Mouse (Mus musculus) cerebellum, adult (tissue): ENCODE results near the gene Erf.

Source experiments
- ATAC-seq: cut with Nextera tagmentation; 2 replicates; pipeline ENCODE4 v1.9.2; 2017; ENCODE audit warnings: mild to moderate bottlenecking, moderate library complexity, mixed read lengths; ENCODE audit not compliant: insufficient number of reproducible peaks, low FRiP score, low TSS enrichment

Erf gene

DNA sequence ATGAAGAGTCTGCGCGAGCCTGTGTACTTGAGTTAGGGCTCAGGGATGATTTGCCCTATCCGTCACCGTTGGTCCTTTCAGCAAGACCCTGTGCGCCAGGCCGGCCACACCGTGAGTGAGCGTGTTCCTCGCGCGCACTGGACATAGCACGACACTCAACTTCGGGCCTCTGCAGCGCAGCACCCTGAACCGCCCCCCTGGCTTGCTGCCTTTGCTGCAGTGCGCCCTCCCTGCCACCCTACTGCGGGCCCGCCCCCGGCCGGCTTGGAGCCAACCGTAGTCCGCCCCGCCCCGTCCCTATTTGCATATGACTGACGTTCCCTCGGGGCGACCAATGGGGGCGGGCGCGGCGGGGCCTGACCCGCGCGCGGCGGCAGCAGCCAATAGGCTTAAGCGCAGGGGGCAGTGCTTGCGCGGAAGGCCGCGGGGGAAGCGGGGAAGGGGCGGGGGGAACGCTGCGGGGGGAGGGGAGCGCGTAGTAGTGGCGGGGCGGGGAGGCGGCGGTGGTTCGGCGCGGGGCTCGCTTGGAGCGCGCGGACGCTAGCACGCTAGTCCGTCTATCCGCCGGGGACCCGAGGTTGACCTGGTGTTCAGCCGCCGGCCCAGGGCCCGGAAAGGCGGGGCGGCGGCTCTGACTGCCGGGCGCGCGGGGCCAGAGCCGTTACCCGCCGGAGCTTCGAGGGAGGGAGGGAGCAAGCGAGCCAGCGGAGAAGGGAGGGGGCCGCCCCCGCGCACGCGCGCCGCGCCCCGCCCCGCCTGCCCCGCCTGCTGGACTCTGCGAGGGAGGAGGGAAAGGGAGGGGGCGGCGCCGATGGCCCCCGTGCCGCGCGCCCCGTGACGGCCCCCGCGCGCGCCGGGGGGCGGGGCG, 31.4 kb upstream of the Erf start:
- ATAC-seq, result peak; percentile 41; the same call in 1 of the 2 replicates

DNA sequence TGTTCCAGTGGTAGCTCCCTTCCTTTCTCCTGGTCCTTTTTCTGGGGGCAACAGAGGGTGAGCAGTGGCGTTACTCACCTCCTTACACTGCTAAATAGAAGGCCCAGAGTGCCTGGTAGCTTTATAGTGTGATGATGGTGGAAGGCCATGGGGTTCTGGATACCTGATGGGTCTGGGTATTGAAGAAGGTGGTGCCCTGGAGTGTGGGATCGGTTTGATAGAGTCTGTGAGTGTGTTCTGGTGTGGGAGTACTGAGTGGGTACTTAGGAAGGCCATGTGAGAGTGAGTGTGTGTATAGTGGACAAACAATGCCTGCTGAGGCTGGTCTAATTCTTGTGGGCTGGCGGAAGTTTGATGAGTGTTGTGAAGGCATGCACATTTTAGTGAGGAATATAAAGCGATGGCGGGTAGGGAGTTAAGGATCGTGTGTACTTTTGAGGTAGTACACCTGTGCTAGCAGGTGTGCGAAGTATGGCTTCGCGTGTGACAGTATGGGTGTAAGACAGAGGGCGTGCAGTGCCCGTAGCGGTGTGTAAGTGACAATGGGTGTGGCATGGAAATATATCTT, 30.7 kb upstream of the Erf start:
- no peak for ATAC-seq

DNA sequence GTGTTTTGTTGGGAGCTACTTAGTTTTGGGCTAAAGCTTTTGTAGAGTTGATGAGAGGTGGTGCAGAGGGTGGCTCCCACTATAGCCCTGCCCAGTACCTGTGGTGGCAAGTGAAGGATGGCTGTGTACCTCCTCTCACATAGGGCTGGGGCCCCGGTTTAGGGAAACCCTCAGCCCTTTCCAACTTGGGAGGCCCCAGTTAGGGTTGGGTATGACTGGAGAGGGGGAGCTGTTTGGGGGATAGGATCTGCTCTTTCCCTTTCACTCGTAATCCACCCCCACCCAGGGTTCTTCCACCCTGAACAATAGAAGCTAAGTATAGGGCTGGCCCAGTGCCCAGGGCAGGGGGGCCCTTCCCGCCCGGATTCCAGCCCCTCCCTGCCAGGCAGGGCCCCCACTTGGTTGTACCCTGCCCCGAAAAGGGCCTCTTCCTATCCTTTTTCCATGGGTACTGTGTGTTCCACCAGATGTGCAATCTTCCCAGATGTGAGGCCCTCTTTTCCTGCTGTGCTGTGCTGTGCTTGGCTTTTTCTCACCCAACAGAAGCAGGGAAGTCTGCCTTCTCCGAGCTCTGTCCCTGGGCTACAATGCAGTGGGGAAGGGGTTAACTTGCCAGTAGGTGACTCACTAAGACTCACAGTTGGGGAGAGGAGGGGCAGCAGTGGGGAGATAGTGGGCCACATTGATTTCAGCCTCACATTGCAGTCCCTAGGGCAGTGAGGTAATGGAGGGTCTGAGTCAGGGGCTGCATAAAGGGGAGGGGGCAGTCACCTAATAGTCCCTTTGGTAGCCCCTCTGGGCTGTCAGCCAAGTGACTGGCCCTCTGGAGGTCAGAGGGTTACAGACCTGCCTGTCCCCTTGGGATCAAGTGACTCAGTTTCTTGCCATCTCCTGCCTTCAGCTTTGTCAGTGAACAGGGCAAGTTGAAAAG, 29.6 kb upstream of the Erf start:
- no peak for ATAC-seq

DNA sequence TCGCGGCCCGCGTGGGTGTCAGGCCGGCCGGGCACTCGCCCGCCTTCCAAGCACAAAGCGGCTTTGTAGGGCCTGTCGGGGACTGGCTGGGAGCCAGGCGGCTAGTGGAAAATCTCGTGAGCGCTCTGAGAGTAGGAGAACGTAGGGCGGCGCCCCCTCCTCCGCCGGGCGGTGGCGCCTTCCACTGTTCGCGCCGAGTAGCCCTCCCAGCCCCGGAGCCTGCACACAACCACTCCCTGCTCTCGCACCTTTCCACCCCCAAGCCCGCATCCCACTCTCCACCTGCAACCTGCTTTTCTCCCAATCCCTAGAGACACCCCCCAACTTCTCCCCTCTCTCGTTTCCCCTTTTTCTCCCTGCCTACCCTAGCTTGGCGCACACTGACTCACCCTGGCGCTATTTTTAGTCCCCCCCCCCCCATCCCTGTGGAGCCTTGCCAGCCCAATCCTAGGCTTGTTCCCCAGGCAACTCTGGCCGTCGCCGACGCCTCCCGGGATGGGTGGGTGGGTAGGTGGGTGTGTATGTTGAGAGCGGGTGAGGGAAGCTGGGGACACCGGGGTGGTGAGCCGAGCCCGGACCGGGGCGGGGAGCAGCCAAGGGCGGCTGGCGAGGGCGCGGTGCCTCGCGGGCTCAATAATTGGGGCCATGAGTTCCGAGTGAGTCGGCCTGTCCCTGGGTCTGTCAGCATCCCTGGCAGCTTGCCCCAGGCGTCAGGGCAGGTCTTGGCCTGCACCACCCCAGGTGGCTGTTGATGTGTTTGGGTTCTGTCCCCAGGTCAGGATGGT, 28.7 kb upstream of the Erf start:
- peak; percentile 14; the same call in 1 of the 2 replicates for ATAC-seq

DNA sequence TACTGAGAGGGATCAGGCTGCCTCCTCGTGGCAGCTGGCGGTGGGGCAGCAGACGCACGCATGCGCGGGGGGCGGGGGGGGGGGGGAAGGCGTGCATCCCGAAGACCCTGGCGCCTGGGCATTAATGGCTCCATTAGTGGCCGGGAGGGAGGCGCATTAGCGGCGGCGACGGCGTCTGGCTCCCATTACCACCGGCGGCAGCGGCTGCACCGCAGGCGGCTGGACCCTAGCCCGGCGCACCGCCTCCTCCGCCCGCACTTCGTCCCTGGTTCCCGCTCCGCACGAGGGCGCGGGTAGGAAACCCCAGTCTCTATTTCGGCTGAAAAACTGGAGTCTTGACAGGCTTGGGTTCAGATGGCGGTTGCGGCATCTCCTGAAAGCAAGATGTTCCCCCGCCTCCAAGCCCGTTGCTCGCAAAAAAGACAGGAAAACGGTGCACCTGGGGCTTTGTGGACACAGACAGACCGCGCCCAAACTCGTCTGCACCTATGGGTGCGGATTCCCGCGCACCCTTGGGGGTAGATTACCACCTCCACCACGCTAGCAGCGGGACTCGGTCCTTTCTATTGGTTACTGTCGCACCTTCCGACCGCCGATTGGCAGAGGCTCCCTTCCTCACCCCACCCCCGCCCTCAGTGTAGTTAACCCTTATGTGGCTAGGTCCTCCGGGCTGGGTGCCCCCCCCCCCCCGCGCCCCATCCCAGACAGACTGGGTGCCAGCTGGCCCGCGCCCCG, 27.9 kb upstream of the Erf start:
- ATAC-seq, result peak; percentile 23; the same call in 1 of the 2 replicates

DNA sequence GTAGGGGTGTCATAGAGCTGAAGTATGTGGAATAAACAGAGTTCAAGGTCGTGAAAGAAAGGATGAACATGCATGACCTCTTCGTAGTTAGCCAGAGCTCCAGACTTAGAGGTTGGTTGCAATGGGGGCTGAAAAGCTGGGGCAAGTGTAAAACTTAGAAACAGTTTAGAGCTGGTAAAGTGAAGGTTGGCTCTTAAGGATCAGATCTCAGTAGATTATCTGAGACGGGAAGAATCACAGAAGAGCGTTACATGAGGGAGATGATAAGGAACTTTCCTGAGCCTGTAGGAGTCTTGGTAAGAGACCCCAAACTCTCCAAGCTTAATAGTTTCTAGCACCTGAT, 27.4 kb upstream of the Erf start:
- ATAC-seq, result no peak

DNA sequence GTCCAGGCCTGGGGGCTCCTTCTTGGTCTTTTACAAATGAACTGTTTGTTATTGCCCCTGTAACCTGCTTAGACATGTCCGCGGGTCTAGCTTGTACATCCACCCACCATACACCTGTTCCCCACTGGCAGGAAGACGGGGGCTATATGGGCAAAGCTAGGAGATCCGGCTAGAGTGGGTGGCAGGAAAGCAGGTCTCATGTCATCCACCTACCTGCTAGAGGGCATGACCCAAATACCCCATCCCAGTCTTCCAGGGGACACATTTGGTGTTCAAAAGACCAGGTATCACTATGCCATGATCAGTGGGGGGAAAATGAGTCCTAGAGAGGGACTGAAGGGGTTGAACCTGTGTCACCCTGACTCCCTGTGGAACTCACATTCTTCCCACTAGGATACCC, 26.8 kb upstream of the Erf start:
- no peak for ATAC-seq

DNA sequence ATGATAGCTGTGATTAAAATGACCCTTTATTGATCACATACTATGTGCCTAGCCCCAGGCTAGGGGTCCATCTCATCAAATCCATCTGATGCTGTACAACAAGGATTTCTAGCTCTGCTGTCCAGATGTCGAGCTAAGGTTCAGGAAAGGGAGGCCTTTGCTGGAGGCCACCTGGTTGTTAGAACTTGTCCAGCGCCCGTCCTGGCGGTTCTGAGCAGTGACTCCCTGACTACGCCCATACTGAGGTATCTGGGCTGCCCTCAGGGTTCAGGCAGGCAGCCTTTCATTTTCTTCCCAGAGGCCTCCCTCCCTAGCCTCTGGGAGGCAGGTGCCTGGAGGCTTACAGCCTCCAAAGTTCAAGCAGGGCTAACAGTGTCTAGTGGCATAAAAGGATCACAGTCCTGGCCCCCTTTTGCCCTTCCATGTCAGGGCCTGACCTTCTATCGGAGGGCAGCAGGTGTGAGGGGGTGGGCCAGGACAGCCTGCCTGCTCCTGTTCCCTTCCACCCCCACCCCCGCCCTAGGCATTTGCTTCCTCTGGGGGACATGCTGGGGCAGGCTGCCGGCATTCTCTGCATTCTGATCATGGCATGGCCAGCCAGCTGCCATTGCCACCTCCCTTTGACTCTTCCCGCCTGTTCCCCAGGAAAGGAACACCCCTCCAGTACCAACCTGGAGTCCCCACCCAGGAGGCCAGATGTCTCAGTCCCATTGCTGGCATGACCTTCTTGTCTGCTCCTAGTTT, 25.2 kb upstream of the Erf start:
- no peak for ATAC-seq

DNA sequence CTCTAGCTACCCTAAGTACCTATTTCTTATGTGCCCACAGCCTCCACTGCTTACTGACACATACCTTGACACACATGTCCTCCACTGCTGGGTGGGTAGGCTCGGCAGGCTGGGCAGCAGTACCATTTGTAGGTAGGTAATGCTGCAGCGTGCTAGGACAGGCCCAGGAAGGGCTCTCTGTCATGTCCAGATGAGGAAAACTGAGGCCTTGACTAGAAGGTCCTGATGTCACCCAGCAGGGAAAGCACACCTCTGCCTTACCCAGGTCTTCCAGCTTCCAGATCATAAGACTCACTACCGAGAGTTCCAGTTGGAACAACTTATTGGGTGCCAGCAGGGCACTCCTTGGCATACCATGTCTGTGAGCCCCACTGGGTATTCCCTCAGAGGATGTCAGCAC, 24.4 kb upstream of the Erf start:
- no peak for ATAC-seq

DNA sequence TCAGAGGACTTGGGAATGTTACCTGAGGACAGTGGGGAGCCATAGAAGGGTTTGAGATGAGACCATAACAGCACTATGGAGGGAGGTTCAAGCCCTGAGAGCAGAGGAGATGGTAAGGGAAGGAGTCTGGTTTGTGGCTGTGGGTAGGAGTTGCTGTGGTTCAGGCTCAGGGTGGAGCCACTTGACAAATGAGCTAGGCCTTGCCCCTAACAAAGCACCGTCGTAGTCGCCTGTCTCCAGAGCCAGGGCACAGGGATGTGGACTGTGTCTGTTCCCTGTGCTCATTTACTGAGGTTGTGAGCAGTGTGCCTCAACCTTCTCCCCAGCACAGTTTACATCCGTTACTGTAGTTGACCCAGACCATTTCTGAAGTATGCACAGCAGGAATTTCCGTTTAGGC, 24.0 kb upstream of the Erf start:
- ATAC-seq, result no peak

DNA sequence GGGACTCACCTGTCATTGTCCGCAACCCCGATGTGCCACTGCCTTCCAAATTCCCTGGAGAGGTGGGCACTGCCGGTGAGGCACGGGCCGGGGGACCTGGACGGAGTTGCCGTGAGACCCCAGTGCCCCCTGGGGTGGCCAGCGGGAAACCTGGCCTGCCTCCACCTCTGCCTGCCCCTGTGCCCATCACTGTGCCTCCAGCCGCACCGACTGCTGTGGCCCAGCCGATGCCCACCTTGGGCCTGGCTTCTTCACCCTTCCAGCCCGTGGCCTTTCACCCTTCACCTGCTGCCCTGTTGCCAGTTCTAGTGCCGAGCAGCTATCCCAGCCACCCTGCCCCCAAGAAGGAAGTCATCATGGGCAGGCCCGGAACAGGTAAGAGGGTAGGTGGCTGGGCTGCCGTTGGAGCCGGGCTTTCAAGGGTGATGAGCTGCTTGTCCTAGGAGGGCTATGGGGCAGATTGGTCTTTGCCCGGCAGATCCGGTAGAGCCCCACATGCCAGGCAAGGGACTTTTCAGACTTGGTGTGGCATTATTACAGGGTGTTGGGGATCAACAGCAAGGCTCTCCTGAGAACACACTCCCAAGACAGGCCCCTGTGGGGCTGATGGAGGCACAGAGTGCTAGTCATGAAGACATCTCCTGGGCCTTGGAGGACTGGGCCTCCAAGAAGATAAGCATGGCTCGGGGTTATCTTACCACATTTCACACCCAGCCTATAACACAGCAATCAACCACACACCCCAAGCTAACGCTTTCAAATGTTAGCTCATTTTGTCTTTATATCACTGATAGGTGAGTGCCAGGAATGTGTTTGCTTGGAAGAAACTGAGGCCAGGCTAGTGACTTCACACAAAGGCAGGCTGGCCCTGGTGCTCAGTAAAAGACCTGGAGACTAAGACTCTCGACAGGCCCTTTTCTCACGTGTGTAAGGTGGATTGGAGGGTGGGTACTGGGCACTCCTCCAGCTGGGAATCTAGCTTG, 23.0 kb upstream of the Erf start:
- ATAC-seq, result no peak

DNA sequence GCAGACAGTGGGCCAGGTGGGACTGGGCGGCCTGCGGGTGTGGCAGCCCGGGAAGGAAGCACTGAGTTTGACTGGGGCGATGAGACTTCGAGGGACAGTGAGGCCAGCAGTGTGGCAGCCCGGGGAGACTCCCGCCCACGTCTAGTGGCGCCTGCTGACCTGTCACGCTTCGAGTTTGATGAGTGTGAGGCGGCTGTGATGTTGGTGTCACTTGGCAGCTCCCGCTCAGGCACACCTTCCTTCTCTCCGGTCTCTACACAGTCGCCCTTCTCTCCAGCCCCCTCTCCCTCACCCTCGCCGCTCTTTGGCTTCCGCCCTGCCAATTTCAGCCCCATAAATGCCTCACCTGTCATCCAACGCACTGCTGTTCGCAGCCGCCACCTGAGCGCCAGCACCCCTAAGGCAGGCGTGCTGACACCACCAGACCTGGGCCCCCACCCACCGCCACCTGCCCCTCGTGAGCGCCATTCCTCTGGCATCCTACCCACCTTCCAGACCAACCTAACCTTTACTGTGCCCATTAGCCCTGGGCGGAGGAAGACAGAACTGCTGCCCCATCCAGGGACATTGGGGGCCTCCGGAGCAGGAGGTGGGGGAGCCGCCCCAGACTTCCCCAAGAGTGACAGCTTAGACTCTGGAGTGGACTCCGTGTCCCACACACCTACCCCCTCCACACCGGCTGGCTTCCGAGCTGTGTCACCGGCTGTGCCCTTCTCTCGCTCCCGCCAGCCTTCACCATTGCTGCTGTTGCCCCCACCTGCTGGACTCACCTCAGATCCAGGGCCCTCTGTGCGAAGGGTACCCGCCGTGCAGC, 22.1 kb upstream of the Erf start:
- ATAC-seq, result no peak

DNA sequence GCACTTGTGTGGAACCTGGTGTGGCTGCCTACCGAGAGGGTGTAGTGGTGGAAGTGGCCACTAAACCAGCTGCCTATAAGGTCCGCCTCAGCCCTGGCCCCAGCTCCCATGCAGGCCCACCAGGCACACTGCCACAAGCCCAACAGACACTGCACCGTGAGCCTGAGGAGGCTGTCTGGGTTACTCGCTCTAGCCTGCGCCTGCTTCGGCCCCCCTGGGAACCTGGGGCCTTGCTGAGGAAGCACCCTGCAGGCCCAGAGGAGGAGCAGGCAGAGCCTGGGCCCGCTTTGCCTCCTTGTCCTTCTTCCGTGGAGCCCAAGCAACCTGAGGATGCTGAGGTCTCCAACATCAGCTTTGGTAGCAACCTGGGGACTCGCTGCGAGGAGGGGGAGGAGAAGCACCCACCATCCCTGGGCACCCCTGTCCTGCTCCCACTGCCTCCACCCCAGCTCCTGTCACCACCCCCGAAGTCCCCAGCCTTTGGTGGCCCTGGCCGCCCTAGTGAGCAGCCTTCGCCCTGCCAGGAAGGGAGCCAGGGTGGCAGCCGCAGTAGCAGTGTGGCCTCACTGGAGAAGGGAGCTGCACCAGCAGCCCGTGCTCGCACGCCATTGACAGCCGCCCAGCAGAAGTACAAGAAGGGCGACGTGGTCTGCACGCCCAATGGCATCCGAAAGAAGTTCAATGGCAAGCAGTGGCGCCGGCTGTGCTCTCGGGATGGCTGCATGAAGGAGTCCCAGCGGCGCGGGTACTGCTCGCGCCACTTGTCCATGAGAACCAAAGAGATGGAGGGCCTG, 21.3 kb upstream of the Erf start:
- ATAC-seq, result no peak

DNA sequence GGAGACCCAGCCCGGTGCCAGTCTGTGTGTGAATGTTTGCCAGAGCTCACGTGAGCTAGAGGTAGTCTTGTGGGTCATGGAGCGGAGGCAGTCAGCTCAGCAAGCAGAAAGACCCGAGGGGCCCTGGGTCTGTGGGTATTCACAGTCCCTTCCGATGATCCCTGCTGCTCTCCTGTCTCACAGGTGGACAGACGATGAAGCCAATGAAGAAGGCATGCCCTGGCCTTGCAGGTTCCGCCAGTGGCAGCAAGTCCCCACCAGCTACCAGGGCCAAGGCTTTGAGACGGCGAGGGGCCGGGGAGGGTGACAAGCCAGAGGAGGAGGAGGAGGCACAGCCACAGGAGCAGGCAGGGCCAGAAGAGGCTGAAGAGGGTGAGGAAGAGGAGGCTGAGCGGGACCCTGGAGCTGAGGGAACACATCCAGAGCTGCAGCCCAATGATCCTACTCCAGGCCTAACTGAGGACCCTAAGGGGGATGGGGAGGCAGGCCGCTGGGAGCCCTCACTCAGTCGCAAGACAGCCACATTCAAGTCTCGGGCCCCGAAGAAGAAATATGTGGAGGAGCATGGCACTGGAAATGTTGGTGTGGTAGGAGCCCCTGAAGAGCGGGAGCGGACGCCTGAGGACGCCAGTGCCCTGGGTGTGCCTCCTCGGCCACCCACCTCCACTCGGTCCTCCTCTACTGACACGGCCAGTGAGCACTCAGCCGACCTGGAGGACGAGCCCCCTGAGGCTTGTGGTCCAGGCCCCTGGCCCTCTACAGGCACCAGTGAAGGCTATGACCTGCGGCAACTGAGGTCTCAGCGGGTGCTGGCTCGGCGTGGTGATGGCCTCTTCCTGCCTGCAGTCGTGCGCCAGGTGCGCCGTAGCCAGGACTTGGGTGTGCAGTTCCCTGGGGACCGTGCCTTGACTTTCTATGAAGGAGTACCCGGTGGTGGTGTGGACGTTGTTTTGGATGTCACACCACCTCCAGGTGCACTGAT, 20.4 kb upstream of the Erf start:
- ATAC-seq, result no peak
